Mouse (Mus musculus): ENCODE measurements around the gene Lysmd4. TPM values are rescaled to one million over a fixed set of nuclear protein-coding genes. Genes with fewer than 3 reads are reported as not detected.

Gene Lysmd4
- polyA plus RNA-seq, 1 experiment from 2014 or later, result 17.5 TPM

- Histone ChIP-seq H3K4me1 (ENCODE audit: control insufficient read depth, insufficient read depth, low read length) (no peaks in the 10 kb centered on the region), H3K4me3 (ENCODE audit: low read depth, low read length) (no peak overlapping the region), H3K27ac (ENCODE audit: low read depth, low read length) (no peak overlapping the region), H3K36me3 (ENCODE audit: control insufficient read depth, insufficient read depth, low read length) (no peaks in the 10 kb centered on the region), H3K27me3 (ENCODE audit: control insufficient read depth, insufficient read depth, low read length) (no peaks in the 10 kb centered on the region), H3K9ac (ENCODE audit: low read length) (no peak overlapping the region), H3K9me3 (ENCODE audit: control insufficient read depth, low read length) (no peaks in the 10 kb centered on the region), H3K4me2 (ENCODE audit: low read depth) (no peak overlapping the region)
- 65% methylated on average over 1 of the region's 1 CpGs for whole genome bisulfite sequencing
- no peak for DNase-seq (ENCODE audit: low spot score)
- no peak for ATAC-seq (ENCODE audit: insufficient read depth, low FRiP score, low TSS enrichment)
Measured at GRCm38 (mm10) chr7:67320359-67320758, 98.0 kb downstream of the Lysmd4 start.

GRCm38 (mm10) chr7:67342067-67342625 is 119.8 kb downstream of the Lysmd4 start:
- DNase-seq (ENCODE audit: low spot score), result no peak
- ATAC-seq (ENCODE audit: insufficient read depth, low FRiP score, low TSS enrichment), result no peak
- Histone ChIP-seq H3K27me3 (ENCODE audit: control insufficient read depth, insufficient read depth, low read length) (no peaks in the 10 kb centered on the region), H3K4me2 (ENCODE audit: low read depth) (no peak overlapping the region), H3K4me3 (ENCODE audit: low read depth, low read length) (no peak overlapping the region), H3K27ac (ENCODE audit: low read depth, low read length) (no peak overlapping the region), H3K36me3 (ENCODE audit: control insufficient read depth, insufficient read depth, low read length) (no peaks in the 10 kb centered on the region), H3K9me3 (ENCODE audit: control insufficient read depth, low read length) (no peaks in the 10 kb centered on the region), H3K4me1 (ENCODE audit: control insufficient read depth, insufficient read depth, low read length) (no peaks in the 10 kb centered on the region), H3K9ac (ENCODE audit: low read length) (no peak overlapping the region)
- 86% methylated on average over 7 of the region's 7 CpGs for WGBS

- no peak overlapping the region for H3K4me2 ChIP-seq (ENCODE audit: low read depth)
- no peak overlapping the region for H3K27ac ChIP-seq (ENCODE audit: low read depth, low read length)
- H3K9ac ChIP-seq (ENCODE audit: low read length), result no peak overlapping the region
- no peaks in the 10 kb centered on the region for H3K36me3 ChIP-seq (ENCODE audit: control insufficient read depth, insufficient read depth, low read length)
- H3K27me3 ChIP-seq (ENCODE audit: control insufficient read depth, insufficient read depth, low read length), result no peaks in the 10 kb centered on the region
- no peaks in the 10 kb centered on the region for H3K9me3 ChIP-seq (ENCODE audit: control insufficient read depth, low read length)
- whole genome bisulfite sequencing, result 76% methylated on average over 1 of the region's 1 CpGs
- DNase-seq (ENCODE audit: low spot score) (no peak), ATAC-seq (ENCODE audit: insufficient read depth, low FRiP score, low TSS enrichment) (no peak)
- no peak overlapping the region for H3K4me3 ChIP-seq (ENCODE audit: low read depth, low read length)
- H3K4me1 ChIP-seq (ENCODE audit: control insufficient read depth, insufficient read depth, low read length), result no peaks in the 10 kb centered on the region
Measured at GRCm38 (mm10) chr7:67344443-67344842, 122.1 kb downstream of the Lysmd4 start.

GRCm38 (mm10) chr7:67352989-67353388 is 130.6 kb downstream of the Lysmd4 start:
- DNase-seq (ENCODE audit: low spot score) (no peak), ATAC-seq (ENCODE audit: insufficient read depth, low FRiP score, low TSS enrichment) (no peak)
- Histone ChIP-seq H3K9me3 (ENCODE audit: control insufficient read depth, low read length) (no peaks in the 10 kb centered on the region), H3K4me3 (ENCODE audit: low read depth, low read length) (no peak overlapping the region), H3K27ac (ENCODE audit: low read depth, low read length) (no peak overlapping the region), H3K4me2 (ENCODE audit: low read depth) (no peak overlapping the region), H3K4me1 (ENCODE audit: control insufficient read depth, insufficient read depth, low read length) (no peaks in the 10 kb centered on the region), H3K27me3 (ENCODE audit: control insufficient read depth, insufficient read depth, low read length) (no peaks in the 10 kb centered on the region), H3K36me3 (ENCODE audit: control insufficient read depth, insufficient read depth, low read length) (no peaks in the 10 kb centered on the region), H3K9ac (ENCODE audit: low read length) (no peak overlapping the region)
- WGBS, result 74% methylated on average over 4 of the region's 4 CpGs

GRCm38 (mm10) chr7:67353667-67354066 is 131.3 kb downstream of the Lysmd4 start:
- DNase-seq (ENCODE audit: low spot score), result no peak
- no peak for ATAC-seq (ENCODE audit: insufficient read depth, low FRiP score, low TSS enrichment)
- no peaks in the 10 kb centered on the region for H3K27me3 ChIP-seq (ENCODE audit: control insufficient read depth, insufficient read depth, low read length)
- no peaks in the 10 kb centered on the region for H3K4me1 ChIP-seq (ENCODE audit: control insufficient read depth, insufficient read depth, low read length)
- no peaks in the 10 kb centered on the region for H3K36me3 ChIP-seq (ENCODE audit: control insufficient read depth, insufficient read depth, low read length)
- no peaks in the 10 kb centered on the region for H3K9me3 ChIP-seq (ENCODE audit: control insufficient read depth, low read length)
- 88% methylated on average over 6 of the region's 6 CpGs for WGBS
- no peak overlapping the region for H3K4me2 ChIP-seq (ENCODE audit: low read depth)
- no peak overlapping the region for H3K9ac ChIP-seq (ENCODE audit: low read length)
- no peak overlapping the region for H3K4me3 ChIP-seq (ENCODE audit: low read depth, low read length)
- H3K27ac ChIP-seq (ENCODE audit: low read depth, low read length), result no peak overlapping the region

GRCm38 (mm10) chr7:67355870-67356269 is 133.5 kb downstream of the Lysmd4 start:
- WGBS, result 94% methylated on average over 5 of the region's 5 CpGs
- ATAC-seq (ENCODE audit: insufficient read depth, low FRiP score, low TSS enrichment), result no peak
- no peak overlapping the region for H3K9ac ChIP-seq (ENCODE audit: low read length)
- no peak overlapping the region for H3K27ac ChIP-seq (ENCODE audit: low read depth, low read length)
- no peaks in the 10 kb centered on the region for H3K9me3 ChIP-seq (ENCODE audit: control insufficient read depth, low read length)
- H3K4me1 ChIP-seq (ENCODE audit: control insufficient read depth, insufficient read depth, low read length), result no peaks in the 10 kb centered on the region
- H3K27me3 ChIP-seq (ENCODE audit: control insufficient read depth, insufficient read depth, low read length), result no peaks in the 10 kb centered on the region
- DNase-seq (ENCODE audit: low spot score), result no peak
- no peak overlapping the region for H3K4me3 ChIP-seq (ENCODE audit: low read depth, low read length)
- H3K4me2 ChIP-seq (ENCODE audit: low read depth), result no peak overlapping the region
- H3K36me3 ChIP-seq (ENCODE audit: control insufficient read depth, insufficient read depth, low read length), result no peaks in the 10 kb centered on the region

Other genes with a start within 250 kb of the Lysmd4 start
- gene Mef2a, start 150.3 kb downstream of the Lysmd4 start, polyA plus RNA-seq (2014; fragmentation: Nextera tagmentation; extraction: Ambion mirVana), result 31.1 and 31.6 TPM in 2 replicates